Mouse (Mus musculus) natural killer cell, adult 2 months (primary cell): ENCODE measurements around the gene Uts2b.

ENCODE experiments used
- DNase-seq, 2 experiments: peaks; one replicate each; pipeline ENCODE4 v3.0.0; 2022; ENCODE audit warnings: low spot score in 2 of 2

Uts2b gene

GRCm38 (mm10) chr16:27370191-27370590 lies at the start of gene Uts2b:
Uts2b (minus strand) TSS chr16:27370239.
- no peak for DNase-seq

GRCm38 (mm10) chr16:27417632-27418031 lies 47.6 kb upstream of the Uts2b start:
- no peak for DNase-seq

DNA sequence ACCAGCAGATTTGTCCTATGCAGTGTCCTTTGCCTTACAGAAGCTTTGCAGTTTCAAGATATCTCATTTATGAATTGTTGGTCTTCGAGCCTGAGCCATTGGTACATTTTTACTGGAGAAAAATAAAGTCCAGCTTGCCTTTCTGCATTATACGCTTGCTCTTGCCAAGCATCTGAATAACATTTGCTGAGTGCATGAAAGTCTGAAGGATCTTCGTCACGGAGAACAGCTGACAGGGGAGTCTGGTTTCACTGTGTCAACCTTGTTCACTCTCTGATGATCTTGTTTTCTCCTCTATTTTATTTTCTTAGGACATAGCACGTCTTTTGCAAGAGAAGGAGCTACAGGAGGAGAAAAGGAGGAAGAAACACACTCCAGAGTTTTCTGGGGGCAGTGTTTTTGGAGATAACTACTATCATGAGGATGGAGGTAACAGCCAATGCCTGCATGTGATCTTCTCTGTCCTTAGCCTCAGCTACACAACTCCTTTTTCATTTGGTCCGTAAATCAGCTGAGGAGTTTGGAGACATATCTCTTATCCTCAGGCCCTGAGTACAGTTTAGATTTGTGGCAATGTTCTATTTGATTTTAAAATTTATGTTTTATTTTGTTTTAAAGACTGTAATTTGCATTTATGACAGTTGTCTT lies 47.0 kb upstream of the Uts2b start:
- DNase-seq, result no peak

GRCm38 (mm10) chr16:27404107-27404506 lies 34.1 kb upstream of the Uts2b start:
- DNase-seq, result no peak

GRCm38 (mm10) chr16:27401579-27401978 lies 31.5 kb upstream of the Uts2b start:
- no peak for DNase-seq

DNA sequence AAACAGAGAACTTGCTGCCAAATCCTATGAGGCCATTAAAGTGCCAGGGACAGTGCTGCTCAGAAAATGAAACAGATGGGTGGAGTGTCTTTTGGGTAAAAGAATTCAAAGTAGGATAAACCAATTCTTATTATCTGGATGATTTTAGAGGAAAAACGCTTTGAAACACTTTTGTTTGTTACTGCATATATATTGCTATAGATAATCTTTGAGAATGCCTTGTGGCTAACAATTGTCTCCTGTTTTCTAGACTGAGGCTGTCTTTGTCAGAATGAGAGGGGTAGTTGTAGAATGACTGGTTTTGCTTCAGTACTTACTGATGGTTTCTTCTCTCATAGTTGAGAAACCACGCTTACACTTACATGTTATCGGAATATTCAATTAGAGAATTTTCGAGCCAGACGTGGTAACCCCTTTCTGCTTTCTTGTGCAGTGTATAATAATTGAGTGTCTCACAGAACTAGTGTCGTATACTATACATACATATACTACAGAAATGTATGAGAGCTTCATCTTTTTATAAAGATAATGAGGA lies 29.7 kb upstream of the Uts2b start:
- no peak for DNase-seq

DNA sequence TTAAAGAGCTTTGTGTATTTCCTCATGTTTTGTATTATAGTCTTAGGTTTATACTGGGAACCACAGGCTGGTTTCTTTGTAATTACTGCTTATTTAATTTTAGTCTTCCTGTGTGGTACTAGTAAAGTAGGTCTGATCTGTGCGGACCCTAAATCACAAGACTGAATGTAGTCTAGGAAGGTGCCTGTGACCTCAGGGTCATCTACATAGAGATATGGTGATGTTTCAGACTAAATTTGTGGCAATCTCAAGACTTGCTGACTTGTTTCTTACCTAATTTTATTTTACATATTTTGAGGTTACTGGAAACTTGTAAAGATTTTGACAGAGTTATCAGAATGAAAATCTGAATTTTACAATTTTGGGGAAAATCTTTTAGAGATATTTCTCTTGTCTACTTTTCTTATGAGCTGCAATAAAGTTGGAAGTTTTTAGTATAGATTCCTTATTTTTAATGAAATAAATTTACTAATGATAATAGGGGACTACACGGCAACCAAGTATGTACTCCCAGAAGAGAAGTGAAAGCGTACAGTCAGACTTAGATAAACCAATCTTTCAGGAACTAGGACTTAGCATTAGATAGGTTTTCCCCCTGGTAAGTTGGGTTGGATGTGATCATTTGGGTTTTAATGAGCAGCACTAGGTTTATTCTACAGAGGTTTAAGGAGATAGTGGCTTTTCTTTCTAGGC lies 29.1 kb upstream of the Uts2b start:
- DNase-seq, result no peak

DNA sequence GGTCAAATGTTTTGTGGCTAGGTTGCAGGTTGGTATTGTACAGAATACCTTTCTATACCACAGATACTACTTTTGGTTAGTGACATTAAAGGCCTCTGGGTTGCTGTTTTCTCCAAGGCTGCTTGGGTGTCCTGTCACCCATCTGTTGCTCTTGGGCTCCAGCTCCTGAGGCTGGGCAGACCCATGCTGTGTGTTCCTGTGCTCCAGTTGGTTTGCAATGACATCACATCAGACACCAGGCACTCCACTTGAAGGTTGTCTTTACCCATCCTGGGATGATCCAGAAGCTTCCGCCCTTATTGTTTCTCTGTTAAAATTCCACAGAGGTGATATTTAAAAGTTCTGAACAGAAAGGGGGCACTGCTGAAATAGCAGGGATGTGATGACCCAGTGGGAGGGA lies 26.9 kb upstream of the Uts2b start:
- DNase-seq, result no peak

- no peak for DNase-seq
These were observed 25.4 kb upstream of the Uts2b start for GRCm38 (mm10) chr16:27395251-27396037.

DNA sequence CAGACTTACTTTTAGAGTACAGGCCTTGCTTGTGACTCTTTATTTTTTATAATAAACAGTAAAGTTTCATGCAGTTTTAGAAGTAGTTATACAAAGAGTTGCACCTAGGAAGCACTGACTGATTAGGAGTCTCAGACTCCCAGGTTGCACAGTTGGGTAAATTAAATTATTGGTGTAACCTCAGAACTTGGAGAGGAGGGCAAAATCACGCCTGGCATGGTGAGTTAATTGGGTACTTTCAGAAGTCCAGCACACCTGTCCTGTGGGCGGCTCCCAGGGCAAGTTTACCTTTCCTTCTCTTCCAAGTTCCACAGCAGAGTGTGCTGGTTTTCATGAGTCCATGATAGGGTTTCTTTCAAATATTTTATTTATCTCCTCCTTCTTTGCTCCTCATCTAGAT lies 21.8 kb upstream of the Uts2b start:
- DNase-seq, result no peak

DNA sequence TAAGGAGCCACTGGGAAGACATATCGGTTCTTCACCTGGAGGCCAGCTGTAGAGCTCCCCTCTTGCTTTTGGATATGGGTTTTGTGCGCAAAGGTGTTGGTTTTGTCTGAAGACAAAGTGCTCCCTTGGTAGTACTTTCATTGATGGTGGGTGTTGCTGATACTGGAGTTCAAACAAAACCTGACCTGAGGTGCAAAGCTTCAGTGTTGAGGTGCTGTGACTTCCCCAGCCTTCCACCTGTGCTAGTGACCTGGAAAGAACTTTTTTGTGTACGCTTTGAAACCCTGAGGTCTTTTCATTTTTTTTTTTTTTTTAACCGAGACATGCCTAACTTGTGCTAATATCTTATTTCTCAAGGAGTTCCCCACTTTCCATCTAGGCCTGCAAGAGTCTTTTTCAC lies 20.3 kb upstream of the Uts2b start:
- no peak for DNase-seq

DNA sequence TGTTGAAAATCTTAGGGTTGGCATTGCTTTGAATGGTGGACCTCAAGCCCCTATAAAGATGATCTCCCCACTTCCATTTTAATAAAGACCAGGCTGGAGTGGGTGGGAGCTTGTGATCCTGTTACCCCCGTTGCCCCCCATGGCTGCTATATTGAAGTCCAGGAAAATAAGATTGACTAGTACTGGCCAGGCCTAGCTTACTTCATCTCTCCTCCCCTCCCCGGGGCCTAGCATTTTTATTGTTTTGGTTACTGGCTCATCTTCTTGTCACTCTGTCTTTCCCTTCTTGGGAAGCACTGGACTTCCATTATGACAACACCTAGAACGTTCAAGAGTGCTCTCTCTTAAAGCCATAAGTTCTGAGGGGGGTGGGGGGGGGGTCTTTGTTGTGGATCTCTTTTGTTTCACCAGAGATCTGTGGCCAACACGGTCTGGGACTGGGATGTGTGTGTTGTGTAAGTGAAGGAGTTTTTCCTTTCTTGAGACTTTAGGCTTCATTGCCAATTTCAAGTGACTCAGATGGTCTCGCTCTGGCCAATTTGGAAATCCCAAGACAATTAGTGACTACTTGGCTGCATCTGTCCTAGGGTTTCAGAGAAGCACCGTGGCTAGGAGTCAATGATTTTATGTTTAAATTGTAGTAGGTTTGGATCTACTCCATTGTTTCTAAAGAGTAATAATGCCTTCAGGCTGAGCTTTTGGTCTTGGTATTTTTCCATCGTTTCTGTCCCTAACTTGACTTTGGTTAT lies 19.7 kb upstream of the Uts2b start:
- no peak for DNase-seq

DNA sequence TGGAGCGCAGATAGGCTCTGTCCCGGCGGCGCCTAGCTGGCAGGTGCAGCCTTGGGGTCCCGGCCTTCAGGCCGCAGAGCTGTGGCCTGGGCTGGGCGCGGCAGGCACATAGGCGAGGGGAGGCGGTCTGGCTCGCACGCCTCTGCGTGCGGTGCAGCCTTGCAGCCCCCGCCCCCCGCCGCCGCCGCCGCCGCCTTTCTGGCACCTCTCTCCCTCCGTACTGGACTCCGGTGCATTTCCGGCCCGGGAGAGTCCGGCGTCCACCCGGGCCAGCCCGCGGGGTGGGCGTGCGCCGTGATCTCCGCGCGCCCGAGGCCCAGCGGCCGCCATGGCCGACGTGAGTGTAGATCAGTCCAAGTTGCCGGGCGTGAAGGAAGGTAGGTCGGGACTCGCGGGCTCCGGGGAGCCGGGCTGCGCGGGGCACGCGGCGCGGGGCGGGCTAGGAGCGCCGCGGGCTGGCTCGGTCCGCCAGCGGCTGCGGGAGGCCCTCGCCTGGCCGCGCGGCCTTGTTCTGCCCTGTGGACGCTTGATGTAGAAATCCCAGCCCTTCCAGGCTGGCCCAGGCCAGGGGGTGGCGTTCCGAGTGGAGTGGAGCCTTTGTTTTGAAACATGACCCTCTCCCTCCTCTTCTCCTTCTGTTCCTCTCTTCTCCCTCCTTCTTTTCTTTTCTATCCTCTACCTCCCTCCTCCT lies 18.9 kb upstream of the Uts2b start, which contains the start of gene Ccdc50:
Ccdc50 (plus strand) TSS at position 109 of the 691 bp plus-strand sequence.
- DNase-seq, result peak; percentile 60 to 63

- DNase-seq, result peak; percentile 21 to 58
These were observed 17.9 kb upstream of the Uts2b start for GRCm38 (mm10) chr16:27387634-27388611.

DNA sequence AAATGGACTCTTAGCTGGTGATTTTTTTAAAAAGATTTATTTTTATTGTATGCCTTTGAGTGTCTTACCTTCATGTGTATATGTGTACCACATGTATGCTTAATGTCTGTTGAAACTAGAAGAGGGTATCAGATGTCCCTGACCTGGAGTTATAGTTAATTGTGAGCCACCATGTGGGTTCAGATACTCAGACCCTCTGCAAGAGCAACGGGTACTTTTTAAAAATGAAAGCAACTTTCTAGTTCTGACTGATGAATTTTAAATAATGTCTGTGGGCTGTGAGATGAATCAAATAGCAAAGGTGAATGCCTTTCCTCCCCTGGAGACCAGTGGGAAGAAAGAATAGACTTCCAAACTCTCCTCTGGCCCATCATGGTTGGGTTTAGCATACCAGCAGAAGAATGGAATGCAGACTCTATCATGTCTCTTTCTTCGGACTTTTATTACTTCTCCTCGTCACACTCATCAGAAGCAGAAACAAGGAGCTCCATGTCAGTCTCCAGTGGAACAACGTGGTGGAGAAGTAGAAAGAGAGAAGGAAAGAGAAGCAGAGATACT lies 16.9 kb upstream of the Uts2b start:
- no peak for DNase-seq

GRCm38 (mm10) chr16:27385649-27386048 lies 15.6 kb upstream of the Uts2b start:
- no peak for DNase-seq

DNA sequence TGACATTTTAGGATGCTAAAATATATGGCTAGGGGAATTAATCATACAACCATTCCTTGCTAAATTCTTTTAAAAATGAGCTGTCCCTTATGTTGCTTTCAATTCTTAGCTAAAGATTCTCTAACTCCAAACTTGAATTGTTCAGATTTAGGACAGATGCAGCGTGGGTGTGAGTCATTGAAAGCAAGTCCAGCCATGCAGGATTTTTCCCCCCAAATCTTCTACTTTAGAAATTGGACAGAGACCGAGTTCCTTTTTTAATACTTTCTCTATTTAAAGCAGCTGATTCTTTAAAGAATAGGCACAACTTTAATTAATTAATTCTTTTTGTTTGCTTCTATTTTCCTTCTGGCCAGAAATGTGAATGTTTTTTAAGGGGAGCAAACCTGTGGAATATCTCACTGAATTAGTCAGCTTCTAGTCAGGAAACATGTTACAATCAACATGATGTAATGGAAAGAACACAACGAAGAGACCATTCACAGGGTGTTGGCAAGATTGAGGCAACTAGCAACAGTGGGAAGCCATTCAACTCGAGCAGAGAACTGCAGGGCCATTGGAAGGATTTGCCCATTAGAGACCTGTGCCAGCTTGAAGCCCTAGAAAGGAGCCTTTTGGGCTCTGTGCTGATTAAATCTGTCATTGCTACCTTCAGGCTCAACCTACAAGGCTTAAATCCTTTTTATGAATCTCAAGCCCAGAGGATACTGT lies 15.0 kb upstream of the Uts2b start:
- DNase-seq, result no peak

DNA sequence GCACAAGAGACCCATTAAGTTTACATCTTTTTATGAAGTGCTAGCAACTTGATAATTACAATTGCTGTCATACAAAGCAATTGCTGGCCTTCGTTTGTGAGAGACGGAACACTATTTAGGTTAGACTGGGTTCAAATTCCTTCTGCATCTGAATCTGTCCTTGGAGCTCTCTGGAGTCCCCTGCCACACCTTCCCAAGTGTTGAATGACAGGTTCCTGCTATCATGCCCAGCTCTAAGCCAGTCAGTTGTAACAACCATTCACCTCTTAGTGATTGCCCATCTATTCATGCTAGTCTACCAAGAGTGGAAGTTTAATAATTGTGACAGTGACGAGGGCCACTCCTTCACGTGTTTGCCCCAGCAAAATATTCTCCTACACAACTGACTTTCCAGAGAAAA lies 12.2 kb upstream of the Uts2b start:
- no peak for DNase-seq

DNA sequence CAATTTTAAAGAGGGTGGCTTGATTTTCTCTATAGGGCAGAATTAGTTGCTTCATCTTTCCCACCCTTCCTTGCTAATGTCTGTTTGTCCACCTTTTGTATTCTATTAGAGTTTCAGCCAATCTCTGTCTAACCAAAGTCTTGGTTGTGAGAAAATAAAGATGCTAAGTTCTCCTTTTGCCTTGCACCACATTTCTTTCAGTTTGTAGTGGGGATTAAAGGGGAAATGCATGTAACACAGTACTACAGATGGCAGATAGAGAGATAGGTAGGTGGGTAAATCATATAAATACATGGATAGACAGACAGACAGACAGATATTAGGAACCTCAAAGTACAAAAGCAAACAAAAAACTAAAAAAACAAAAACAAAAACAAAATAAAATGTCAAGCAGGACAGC lies 6.5 kb upstream of the Uts2b start:
- DNase-seq, result no peak
